Mouse (Mus musculus) forebrain, embryonic 14.5 days (tissue): Measurements from ENCODE around the gene Tmc3. TPM values are rescaled to one million over a fixed set of nuclear protein-coding genes. Genes with fewer than 3 reads are reported as not detected.

Experiments
- ATAC-seq: fragments of 200-750 bp; cut with Nextera tagmentation; 2 replicates; pipeline ENCODE4 v1.8.0; 2017; ENCODE audit warnings: mild to moderate bottlenecking, moderate library complexity
- DNase-seq: peaks from one replicate; pipeline ENCODE4 v3.0.0-alpha.2; 2015; ENCODE audit warnings: low spot score
- H3K27ac ChIP-seq: fragments of 300-500 bp; sonication (generic); 2 replicates; pipeline ENCODE4 v1.5.1; 2014; ENCODE audit warnings: low read depth, mild to moderate bottlenecking, control low read depth, low read length, moderate library complexity
- H3K27me3 ChIP-seq: fragments of 300-500 bp; sonication (generic); replicated peaks from 2 replicates; pipeline ENCODE4 v1.6.1; 2014; ENCODE audit warnings: low read length, control low read depth, mixed read lengths; ENCODE audit not compliant: control insufficient read depth, insufficient read depth
- H3K36me3 ChIP-seq: fragments of 300-500 bp; sonication (generic); 2 replicates; pipeline ENCODE4 v1.6.1; 2014; ENCODE audit warnings: low read length, control low read depth; ENCODE audit not compliant: control insufficient read depth, insufficient read depth
- H3K4me1 ChIP-seq: fragments of 300-500 bp; sonication (generic); 2 replicates; pipeline ENCODE4 v1.6.1; 2014; ENCODE audit warnings: antibody characterized with exemption, low read length, control low read depth; ENCODE audit not compliant: control insufficient read depth, insufficient read depth
- H3K4me2 ChIP-seq: fragments of 300-500 bp; sonication (generic); 2 replicates; pipeline ENCODE4 v1.6.1; 2014; ENCODE audit warnings: mild to moderate bottlenecking, control low read depth, low read length
- H3K4me3 ChIP-seq: fragments of 300-500 bp; sonication (generic); 2 replicates; pipeline ENCODE4 v1.5.1; 2014; ENCODE audit warnings: low read depth, low read length, control low read depth
- H3K9ac ChIP-seq: fragments of 300-500 bp; sonication (generic); 2 replicates; pipeline ENCODE4 v1.6.1; 2014; ENCODE audit warnings: mild to moderate bottlenecking, low read length, control low read depth, moderate library complexity
- H3K9me3 ChIP-seq: fragments of 300-500 bp; sonication (generic); replicated peaks from 2 replicates; pipeline ENCODE4 v1.6.1; 2016; ENCODE audit warnings: low read length, control low read depth, mixed read lengths; ENCODE audit not compliant: control insufficient read depth
- WGBS: fragments of 180-500 bp; shearing (Covaris S2); extraction: QIAGEN DNeasy Blood & Tissue Kit; methylation state at CpG from one replicate; pipeline ENCODE4 v1.1.7; 2014; 5-methylcytosine and 5-hydroxymethylcytosine counted together
- polyA plus RNA-seq: library from polyadenylated mRNA; unstranded; fragments of >200 nt; fragmentation: Nextera tagmentation; extraction: Ambion mirVana; gene quantifications from 2 replicates; pipeline ENCODE4 v1.2.1, GENCODE M21; 2014

The Tmc3 gene
- polyA plus RNA-seq, 1 experiment from 2014 or later, result 0.23 TPM

GRCm38 (mm10) chr7:83559495-83559894 is 25.2 kb upstream of the Tmc3 start:
- Histone ChIP-seq H3K4me2 (no peak overlapping the region), H3K4me1 (no peaks in the 10 kb centered on the region), H3K9me3 (no peaks in the 10 kb centered on the region), H3K4me3 (no peak overlapping the region), H3K27ac (no peak overlapping the region), H3K27me3 (no peaks in the 10 kb centered on the region), H3K36me3 (no peaks in the 10 kb centered on the region), H3K9ac (no peak overlapping the region)
- DNase-seq (no peak), ATAC-seq (no peak)
- WGBS, result 90% methylated on average over 3 of the region's 3 CpGs

DNA sequence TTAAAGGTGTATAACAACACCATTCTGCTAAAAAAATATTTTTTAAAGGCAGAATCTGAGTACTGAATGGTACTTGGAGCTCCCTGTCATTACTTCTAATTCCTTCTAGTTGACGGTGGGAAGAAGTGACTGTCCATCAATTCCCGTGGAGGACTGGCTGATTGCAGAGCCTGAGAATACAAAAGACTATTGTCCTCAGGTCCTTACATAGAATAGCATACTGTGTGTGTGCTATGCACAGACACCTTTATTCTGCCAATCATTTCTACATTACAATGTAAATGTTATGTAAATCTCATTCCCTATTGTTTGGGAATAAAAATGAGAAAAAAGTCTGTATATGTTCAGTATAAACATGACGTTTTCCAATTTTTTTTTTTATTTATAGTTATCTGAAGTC is 22.9 kb upstream of the Tmc3 start:
- 13% methylated on average over 3 of the region's 3 CpGs for WGBS
- no peak for DNase-seq
- H3K27ac ChIP-seq, result no peak overlapping the region
- no peaks in the 10 kb centered on the region for H3K36me3 ChIP-seq
- no peak overlapping the region for H3K9ac ChIP-seq
- H3K4me1 ChIP-seq, result no peaks in the 10 kb centered on the region
- no peak overlapping the region for H3K4me2 ChIP-seq
- no peaks in the 10 kb centered on the region for H3K9me3 ChIP-seq
- no peak for ATAC-seq
- H3K4me3 ChIP-seq, result no peak overlapping the region
- no peaks in the 10 kb centered on the region for H3K27me3 ChIP-seq

- H3K36me3 ChIP-seq, result no peaks in the 10 kb centered on the region
- no peak overlapping the region for H3K27ac ChIP-seq
- ATAC-seq (no peak), DNase-seq (no peak)
- no peaks in the 10 kb centered on the region for H3K27me3 ChIP-seq
- H3K4me1 ChIP-seq, result no peaks in the 10 kb centered on the region
- H3K9me3 ChIP-seq, result no peaks in the 10 kb centered on the region
- no peak overlapping the region for H3K9ac ChIP-seq
- 81% methylated on average over 12 of the region's 12 CpGs for WGBS
- no peak overlapping the region for H3K4me3 ChIP-seq
- H3K4me2 ChIP-seq, result no peak overlapping the region
Observed at GRCm38 (mm10) chr7:83564635-83565291, 20.0 kb upstream of the Tmc3 start.

DNA sequence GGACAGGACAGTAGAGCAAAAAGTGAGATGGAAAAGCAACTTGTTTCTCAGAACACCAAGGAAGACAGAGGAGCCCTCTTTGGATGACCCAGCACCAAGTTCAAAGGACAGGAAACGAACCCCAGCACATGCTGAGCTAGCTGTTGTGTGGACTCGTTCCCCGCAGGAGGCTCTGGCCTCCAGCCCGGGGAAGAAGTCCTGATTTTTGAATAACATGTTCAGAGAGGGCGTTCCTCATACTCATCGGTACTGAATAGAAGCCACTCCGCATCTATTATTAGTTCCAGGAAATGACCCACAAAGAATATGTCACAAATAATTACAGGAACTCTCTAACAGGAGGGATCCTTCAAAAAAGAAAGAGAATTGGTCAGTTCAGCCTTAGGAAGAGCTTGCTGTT is 18.8 kb upstream of the Tmc3 start:
- DNase-seq, result no peak
- Histone ChIP-seq H3K27me3 (no peaks in the 10 kb centered on the region), H3K4me3 (no peak overlapping the region), H3K27ac (no peak overlapping the region), H3K9ac (no peak overlapping the region), H3K4me1 (no peaks in the 10 kb centered on the region), H3K4me2 (no peak overlapping the region), H3K36me3 (no peaks in the 10 kb centered on the region), H3K9me3 (no peaks in the 10 kb centered on the region)
- ATAC-seq, result no peak
- 31% methylated on average over 7 of the region's 7 CpGs for WGBS

GRCm38 (mm10) chr7:83567841-83568500 is 16.8 kb upstream of the Tmc3 start:
- WGBS, result 56% methylated on average over 16 of the region's 16 CpGs
- ATAC-seq, result peak; percentile 58; the same call in 1 of the 2 replicates

DNA sequence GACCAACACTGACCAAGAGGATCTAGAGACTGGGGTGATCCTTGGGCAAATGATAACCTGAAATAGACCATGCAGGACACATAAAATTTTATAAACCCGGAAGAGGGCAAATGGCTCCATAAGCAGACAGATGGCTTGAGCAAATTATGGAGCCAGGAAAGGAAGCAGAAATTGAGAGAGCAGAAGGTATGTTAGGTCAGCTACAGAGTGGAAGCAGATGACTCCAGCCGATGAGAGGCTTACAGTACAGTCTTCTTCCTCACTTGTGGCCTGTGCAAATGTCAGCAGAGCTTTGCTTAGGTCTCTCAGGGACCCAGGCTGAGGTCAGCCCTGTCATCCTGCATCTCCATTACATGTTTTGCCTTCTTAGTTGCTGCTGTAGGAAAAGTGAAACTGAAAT is 15.9 kb upstream of the Tmc3 start:
- H3K27me3 ChIP-seq, result no peaks in the 10 kb centered on the region
- no peak overlapping the region for H3K4me3 ChIP-seq
- no peaks in the 10 kb centered on the region for H3K36me3 ChIP-seq
- ATAC-seq (no peak), DNase-seq (no peak)
- H3K4me1 ChIP-seq, result no peaks in the 10 kb centered on the region
- H3K9ac ChIP-seq, result no peak overlapping the region
- no peak overlapping the region for H3K4me2 ChIP-seq
- H3K27ac ChIP-seq, result no peak overlapping the region
- no peaks in the 10 kb centered on the region for H3K9me3 ChIP-seq
- 90% methylated on average over 2 of the region's 2 CpGs for WGBS

More at GRCm38 (mm10) chr7:83567841-83568500, 16.8 kb upstream of the Tmc3 start:
- H3K4me2 ChIP-seq, result no peak overlapping the region
- no peaks in the 10 kb centered on the region for H3K4me1 ChIP-seq
- DNase-seq, result peak; percentile 66
- H3K27me3 ChIP-seq, result no peaks in the 10 kb centered on the region
- no peak overlapping the region for H3K4me3 ChIP-seq
- H3K9ac ChIP-seq, result no peak overlapping the region
- no peak overlapping the region for H3K27ac ChIP-seq
- no peaks in the 10 kb centered on the region for H3K36me3 ChIP-seq
- H3K9me3 ChIP-seq, result no peaks in the 10 kb centered on the region

- no peak for DNase-seq
- H3K4me3 ChIP-seq, result no peak overlapping the region
Observed at GRCm38 (mm10) chr7:83569436-83569835, 15.3 kb upstream of the Tmc3 start.

DNA sequence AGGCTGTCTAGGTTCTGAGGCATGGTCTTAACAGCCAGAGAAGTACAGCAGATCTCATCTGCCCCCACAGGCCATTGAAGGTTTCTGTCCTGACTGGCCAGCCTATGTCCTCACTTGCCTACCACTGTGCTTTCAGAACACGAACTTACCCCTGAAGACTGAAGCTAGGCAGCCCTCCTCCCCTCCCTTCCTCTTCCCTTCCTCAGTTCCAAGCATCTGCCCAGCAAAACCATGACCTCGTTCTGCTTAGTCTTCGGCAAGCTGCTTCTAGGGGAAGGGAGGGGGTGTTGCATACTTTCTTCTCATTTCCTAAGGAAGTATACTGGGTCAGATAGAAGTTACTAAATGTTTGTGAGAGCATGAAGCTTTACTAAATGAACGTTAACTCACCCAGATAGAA is 13.7 kb upstream of the Tmc3 start:
- H3K4me1 ChIP-seq, result no peaks in the 10 kb centered on the region
- H3K9ac ChIP-seq, result no peak overlapping the region
- no peak for DNase-seq
- WGBS, result 74% methylated on average over 4 of the region's 4 CpGs
- ATAC-seq, result no peak
- H3K27ac ChIP-seq, result no peak overlapping the region
- no peak overlapping the region for H3K4me3 ChIP-seq
- H3K9me3 ChIP-seq, result no peaks in the 10 kb centered on the region
- no peaks in the 10 kb centered on the region for H3K36me3 ChIP-seq
- H3K27me3 ChIP-seq, result no peaks in the 10 kb centered on the region
- H3K4me2 ChIP-seq, result no peak overlapping the region

More at GRCm38 (mm10) chr7:83569436-83569835, 15.3 kb upstream of the Tmc3 start:
- no peak for ATAC-seq
- 87% methylated on average over 2 of the region's 2 CpGs for WGBS
- no peaks in the 10 kb centered on the region for H3K4me1 ChIP-seq
- H3K27ac ChIP-seq, result no peak overlapping the region
- no peak overlapping the region for H3K9ac ChIP-seq
- no peaks in the 10 kb centered on the region for H3K36me3 ChIP-seq
- H3K4me2 ChIP-seq, result no peak overlapping the region
- H3K27me3 ChIP-seq, result no peaks in the 10 kb centered on the region
- H3K9me3 ChIP-seq, result no peaks in the 10 kb centered on the region

- 58% methylated on average over 3 of the region's 3 CpGs for WGBS
Observed at GRCm38 (mm10) chr7:83571901-83572300, 12.8 kb upstream of the Tmc3 start.

More at GRCm38 (mm10) chr7:83571901-83572300, 12.8 kb upstream of the Tmc3 start:
- Histone ChIP-seq H3K9me3 (no peaks in the 10 kb centered on the region), H3K4me2 (no peak overlapping the region), H3K27ac (no peak overlapping the region), H3K4me1 (no peaks in the 10 kb centered on the region), H3K36me3 (no peaks in the 10 kb centered on the region), H3K4me3 (no peak overlapping the region), H3K27me3 (no peaks in the 10 kb centered on the region), H3K9ac (no peak overlapping the region)
- ATAC-seq (no peak), DNase-seq (no peak)
